Mouse (Mus musculus) intestine, embryonic 15.5 days (tissue): ENCODE measurements around the gene Opa3. TPM values are rescaled to one million over a fixed set of nuclear protein-coding genes. Genes with fewer than 3 reads are reported as not detected.
A peak's percentile ranks its signal among the peaks of the same experiment; 100 is the strongest.

Experiments used
- ATAC-seq: fragments of 200-750 bp; cut with Nextera tagmentation; 2 replicates; pipeline ENCODE4 v1.8.0; 2017; ENCODE audit warnings: moderate TSS enrichment, moderate library complexity
- H3K27ac ChIP-seq: fragments of 300-500 bp; sonication (generic); 2 replicates; pipeline ENCODE4 v1.5.1; 2015; ENCODE audit warnings: mild to moderate bottlenecking, inconsistent platforms
- H3K27me3 ChIP-seq: fragments of 300-500 bp; sonication (generic); replicated peaks from 2 replicates; pipeline ENCODE4 v1.6.1; 2015; ENCODE audit warnings: inconsistent platforms
- H3K36me3 ChIP-seq: fragments of 300-500 bp; sonication (generic); 2 replicates; pipeline ENCODE4 v1.6.1; 2015; ENCODE audit warnings: inconsistent platforms
- H3K4me1 ChIP-seq: fragments of 300-500 bp; sonication (generic); replicated peaks from 2 replicates; pipeline ENCODE4 v1.6.1; 2015; ENCODE audit warnings: inconsistent platforms
- H3K4me2 ChIP-seq: fragments of 300-500 bp; sonication (generic); replicated peaks from 2 replicates; pipeline ENCODE4 v1.6.1; 2015; ENCODE audit warnings: mild to moderate bottlenecking, inconsistent platforms
- H3K4me3 ChIP-seq: fragments of 300-500 bp; sonication (generic); replicated peaks from 2 replicates; pipeline ENCODE4 v1.5.1; 2015; ENCODE audit warnings: inconsistent platforms
- H3K9ac ChIP-seq: fragments of 300-500 bp; sonication (generic); 2 replicates; pipeline ENCODE4 v1.6.1; 2015; ENCODE audit warnings: inconsistent platforms
- H3K9me3 ChIP-seq: fragments of 300-500 bp; sonication (generic); 2 replicates; pipeline ENCODE4 v1.6.1; 2016; ENCODE audit warnings: inconsistent platforms
- WGBS: fragments of 180-500 bp; shearing (Covaris S2); methylation state at CpG from one replicate; pipeline ENCODE4 v1.1.7; 2015; 5-methylcytosine and 5-hydroxymethylcytosine counted together
- polyA plus RNA-seq: library from polyadenylated mRNA; unstranded; fragments of >200 nt; fragmentation: Nextera tagmentation; extraction: Ambion mirVana; gene quantifications from 2 replicates; pipeline ENCODE4 v1.2.1, GENCODE M21; 2015

Opa3 gene
- 36.8 and 39.4 TPM in 2 replicates for polyA plus RNA-seq

DNA sequence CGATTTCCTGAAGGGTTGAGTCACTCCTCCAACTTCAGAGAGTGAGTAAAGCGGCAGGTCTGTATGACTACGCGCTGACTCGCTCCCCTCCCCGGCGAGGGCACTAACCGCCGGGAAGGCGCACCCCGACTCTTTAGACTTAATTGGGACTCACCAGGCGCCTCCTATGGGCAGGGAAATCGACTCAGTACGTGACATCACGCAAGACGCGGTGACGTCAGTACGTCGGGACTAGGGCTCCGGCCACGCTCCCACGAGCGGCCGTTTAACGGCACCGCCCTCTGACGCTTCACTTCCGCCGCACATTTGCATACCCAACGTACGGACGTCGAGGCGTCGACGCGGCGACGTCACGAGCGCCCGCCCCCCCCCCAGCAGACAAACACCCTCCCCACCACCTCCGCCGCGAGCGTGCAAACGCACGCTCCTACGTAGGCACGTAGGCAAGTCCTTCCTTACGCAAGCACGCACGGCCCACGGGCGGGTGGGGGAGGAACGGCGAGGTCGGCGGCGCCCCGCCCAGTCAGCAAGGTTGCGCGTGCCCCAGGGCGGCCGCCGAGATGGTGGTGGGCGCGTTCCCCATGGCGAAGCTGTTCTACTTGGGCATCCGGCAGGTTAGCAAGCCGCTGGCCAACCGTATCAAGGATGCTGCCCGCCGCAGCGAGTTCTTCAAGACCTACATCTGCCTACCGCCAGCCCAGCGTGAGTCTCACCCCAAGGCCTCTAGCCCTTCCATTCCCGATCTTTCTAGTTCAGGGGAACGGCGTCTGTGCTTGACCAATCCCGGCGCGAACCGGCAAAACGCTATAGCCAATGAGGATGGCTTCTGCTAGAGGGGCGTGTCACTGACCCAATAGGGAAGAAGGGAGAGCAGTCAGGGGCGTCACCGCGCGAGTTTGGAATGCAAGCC, at the start of gene Opa3:
TSS of gene Opa3 (plus strand) at position 452 of the 910 bp plus-strand sequence.
- H3K9ac ChIP-seq: peak within 1 kb of the TSS; percentile 78
- peaks cover 30% of the 10 kb centered on the region for H3K4me1 ChIP-seq
- no peaks in the 10 kb centered on the region for H3K27me3 ChIP-seq
- WGBS: under 1% methylated on average over 89 of the region's 91 CpGs
- 0 out of 2 replicates have a peak, but pooled peaks cover 4% of the 10 kb centered on the region for H3K36me3 ChIP-seq
- no peaks in the 10 kb centered on the region for H3K9me3 ChIP-seq
- peak within 1 kb of the TSS; percentile 75 for H3K4me2 ChIP-seq
- H3K27ac ChIP-seq: peak within 1 kb of the TSS; percentile 99
- peak within 1 kb of the TSS; percentile 68 for H3K4me3 ChIP-seq
- ATAC-seq: peak; percentile 94

DNA sequence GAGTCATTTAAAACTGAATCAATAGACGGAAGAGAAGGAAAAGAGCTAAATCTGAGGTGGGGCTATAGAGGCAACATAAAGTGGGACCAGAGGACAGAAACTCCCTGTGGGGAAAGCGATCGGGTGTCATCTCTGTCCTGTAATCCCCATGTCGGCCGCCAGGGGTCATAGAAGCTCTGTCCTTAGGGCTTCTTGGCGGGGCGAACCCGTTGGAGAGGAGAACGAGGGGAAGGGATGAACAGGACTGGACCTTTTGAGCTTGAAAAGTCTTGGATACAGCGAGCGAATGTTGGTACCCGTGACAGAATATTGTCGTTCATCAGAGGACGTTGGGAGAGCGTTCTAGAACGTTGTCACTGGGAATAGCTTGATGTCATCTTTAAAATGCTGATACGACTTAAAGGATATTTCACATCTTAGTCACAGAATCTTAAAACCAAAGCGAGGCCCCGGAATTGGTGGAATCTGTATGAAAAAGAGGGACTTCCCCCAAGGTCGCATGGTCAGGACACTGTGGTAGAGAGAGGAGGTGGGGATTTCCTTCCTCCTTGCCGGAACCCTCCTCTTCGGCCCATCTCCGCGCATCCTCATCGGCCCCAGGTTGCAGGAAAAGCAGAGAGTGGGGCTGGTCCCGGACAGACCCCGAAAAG, 49.6 kb upstream of the Opa3 start:
- 5% methylated on average over 27 of the region's 27 CpGs for WGBS
- ATAC-seq: no peak

DNA sequence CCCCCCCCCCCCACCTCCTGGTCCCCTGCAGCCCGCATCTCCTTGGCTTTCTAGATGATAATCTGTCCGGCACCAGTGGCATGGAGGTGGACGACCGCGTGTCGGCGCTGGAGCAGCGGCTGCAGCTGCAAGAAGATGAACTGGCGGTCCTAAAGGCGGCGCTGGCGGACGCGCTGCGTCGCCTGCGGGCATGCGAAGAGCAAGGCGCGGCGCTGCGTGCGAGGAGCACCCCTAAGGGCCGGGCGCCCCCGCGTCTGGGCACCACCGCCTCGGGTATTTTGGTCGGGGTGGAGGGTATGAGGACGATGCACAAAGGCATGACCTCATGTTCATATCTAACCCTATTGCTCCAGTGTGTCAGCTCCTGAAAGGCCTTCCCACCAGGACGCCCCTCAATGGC, 49.0 kb upstream of the Opa3 start:
- peaks cover 50% of the 10 kb centered on the region for H3K27me3 ChIP-seq

More for the DNA sequence above, 49.6 kb upstream of the Opa3 start:
- Histone ChIP-seq H3K36me3 (no peaks in the 10 kb centered on the region), H3K9me3 (no peaks in the 10 kb centered on the region; the same call in 1 of the 2 replicates), H3K27ac (no peak overlapping the region), H3K9ac (no peak overlapping the region), H3K4me1 (peaks cover 17% of the 10 kb centered on the region), H3K27me3 (peaks cover 53% of the 10 kb centered on the region), H3K4me2 (peak overlapping the region; percentile 56), H3K4me3 (0 out of 2 replicates have a peak overlapping the region, but pooled peaks have one; percentile 12)

DNA sequence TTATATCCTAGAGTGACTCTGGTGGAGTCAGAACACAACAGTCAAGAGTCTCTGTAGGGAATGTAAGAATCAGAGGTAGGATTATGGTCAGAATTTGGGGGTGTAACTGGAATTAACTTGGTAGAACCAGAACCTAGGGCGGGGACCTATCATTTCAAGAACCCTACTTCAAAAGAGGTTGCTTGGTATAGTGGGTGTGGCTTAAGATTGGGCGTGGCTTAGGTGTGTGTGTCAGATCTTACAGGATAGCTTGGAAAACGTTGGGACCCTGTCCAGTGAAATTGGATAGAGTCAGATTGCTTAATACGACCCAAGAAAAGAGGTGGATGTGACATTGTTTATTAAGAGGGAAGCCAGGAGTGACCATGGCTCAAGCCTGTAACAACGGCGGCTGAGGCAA, 48.2 kb upstream of the Opa3 start:
- ATAC-seq: no peak
- H3K27me3 ChIP-seq: peaks cover 50% of the 10 kb centered on the region
- no peak overlapping the region for H3K9ac ChIP-seq
- no peak overlapping the region for H3K27ac ChIP-seq
- H3K36me3 ChIP-seq: no peaks in the 10 kb centered on the region
- no peak overlapping the region for H3K4me2 ChIP-seq
- peaks cover 21% of the 10 kb centered on the region for H3K4me1 ChIP-seq
- H3K4me3 ChIP-seq: no peak overlapping the region
- WGBS: 39% methylated on average over 6 of the region's 6 CpGs
- no peaks in the 10 kb centered on the region; the same call in 1 of the 2 replicates for H3K9me3 ChIP-seq

More for the DNA sequence above, 49.0 kb upstream of the Opa3 start:
- Histone ChIP-seq H3K4me3 (peak overlapping the region; percentile 23; the same call in 1 of the 2 replicates), H3K9me3 (no peaks in the 10 kb centered on the region; the same call in 1 of the 2 replicates), H3K4me1 (peaks cover 17% of the 10 kb centered on the region), H3K9ac (no peak overlapping the region), H3K4me2 (peak overlapping the region; percentile 56), H3K27ac (no peak overlapping the region), H3K36me3 (no peaks in the 10 kb centered on the region)
- WGBS: under 1% methylated on average over 31 of the region's 32 CpGs
- ATAC-seq: peak; percentile 41

DNA sequence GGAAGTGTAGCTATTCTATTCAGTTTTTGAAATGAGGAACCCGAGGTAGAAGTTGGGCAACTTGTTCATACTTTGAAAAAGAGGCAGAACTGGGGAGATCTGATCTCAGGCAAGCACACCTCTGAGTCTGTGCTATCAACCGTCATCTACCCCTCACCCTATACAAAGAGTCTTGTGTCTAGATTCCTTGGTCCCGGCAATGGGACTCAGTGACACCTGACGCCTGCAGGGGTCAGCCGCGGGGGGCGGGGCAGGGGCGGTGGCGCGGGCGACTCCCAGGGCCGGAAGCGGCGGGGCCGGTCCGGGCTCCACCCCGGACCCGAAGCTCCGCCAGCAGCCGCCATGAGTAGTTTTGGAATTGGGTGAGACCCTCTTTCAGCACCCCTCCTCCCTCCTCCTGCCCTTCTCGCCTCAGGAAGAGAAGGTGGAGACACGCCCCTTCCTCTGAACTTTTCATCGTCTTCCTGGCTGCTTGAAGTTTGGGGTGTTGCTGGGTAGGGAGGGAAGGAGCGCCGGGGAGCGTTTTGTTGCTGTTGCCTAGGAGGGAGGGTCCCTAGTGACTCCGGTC, 47.2 kb upstream of the Opa3 start:
- Histone ChIP-seq H3K9ac (peak overlapping the region; percentile 57), H3K4me2 (peak overlapping the region; percentile 88), H3K4me3 (peak overlapping the region; percentile 48), H3K36me3 (no peaks in the 10 kb centered on the region), H3K4me1 (peaks cover 20% of the 10 kb centered on the region), H3K27ac (no peak overlapping the region), H3K27me3 (peaks cover 43% of the 10 kb centered on the region), H3K9me3 (no peaks in the 10 kb centered on the region; the same call in 1 of the 2 replicates)
- ATAC-seq: peak; percentile 65
- under 1% methylated on average over 27 of the region's 27 CpGs for WGBS

DNA sequence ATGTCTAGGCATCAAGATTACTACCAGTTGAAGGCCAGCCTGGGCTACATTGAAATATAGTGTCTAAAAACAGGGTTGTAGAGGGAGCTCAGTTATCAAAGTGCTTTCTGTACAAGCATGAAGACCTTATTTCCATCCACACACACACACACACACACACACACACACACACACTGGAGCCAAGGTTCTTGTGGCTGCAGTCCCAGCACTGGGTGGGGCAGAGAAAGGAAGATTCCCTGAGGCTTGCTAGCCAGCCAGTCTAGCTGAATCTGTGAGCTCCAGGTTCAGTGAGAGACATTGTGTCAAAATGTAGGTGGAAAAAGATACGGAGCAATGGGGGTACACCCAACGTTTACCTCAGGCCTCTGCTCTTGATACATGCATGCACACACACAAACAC, 43.9 kb upstream of the Opa3 start:
- no peak overlapping the region for H3K4me2 ChIP-seq
- peaks cover 13% of the 10 kb centered on the region for H3K4me1 ChIP-seq
- ATAC-seq: no peak
- H3K4me3 ChIP-seq: no peak overlapping the region
- H3K27me3 ChIP-seq: peaks cover 12% of the 10 kb centered on the region
- no peaks in the 10 kb centered on the region for H3K9me3 ChIP-seq
- no peaks in the 10 kb centered on the region for H3K36me3 ChIP-seq
- no peak overlapping the region for H3K9ac ChIP-seq
- 86% methylated on average over 2 of the region's 2 CpGs for WGBS
- H3K27ac ChIP-seq: no peak overlapping the region

DNA sequence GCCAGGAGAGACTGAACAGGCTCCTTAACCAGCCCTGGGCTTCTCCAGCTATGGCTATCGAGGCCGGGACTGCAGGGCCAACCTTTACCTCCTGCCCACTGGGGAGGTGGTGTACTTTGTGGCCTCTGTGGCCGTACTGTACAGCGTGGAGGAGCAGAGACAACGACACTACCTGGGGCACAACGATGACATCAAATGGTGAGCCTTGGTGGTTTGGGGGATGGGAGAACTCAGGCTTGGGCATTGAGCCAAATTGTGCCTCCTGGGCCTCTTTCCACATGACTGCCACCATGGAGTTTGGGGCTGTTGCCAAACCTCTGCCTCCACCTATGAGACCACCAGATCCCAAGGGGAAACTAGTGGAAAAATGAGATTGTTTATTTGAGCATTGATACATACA, 43.4 kb upstream of the Opa3 start:
- Histone ChIP-seq H3K27ac (no peak overlapping the region), H3K4me1 (peaks cover 9% of the 10 kb centered on the region; the same call in 1 of the 2 replicates), H3K36me3 (no peaks in the 10 kb centered on the region), H3K4me2 (no peak overlapping the region), H3K9ac (no peak overlapping the region), H3K9me3 (no peaks in the 10 kb centered on the region), H3K4me3 (no peak overlapping the region), H3K27me3 (peaks cover 7% of the 10 kb centered on the region)
- 88% methylated on average over 6 of the region's 6 CpGs for WGBS
- ATAC-seq: no peak

DNA sequence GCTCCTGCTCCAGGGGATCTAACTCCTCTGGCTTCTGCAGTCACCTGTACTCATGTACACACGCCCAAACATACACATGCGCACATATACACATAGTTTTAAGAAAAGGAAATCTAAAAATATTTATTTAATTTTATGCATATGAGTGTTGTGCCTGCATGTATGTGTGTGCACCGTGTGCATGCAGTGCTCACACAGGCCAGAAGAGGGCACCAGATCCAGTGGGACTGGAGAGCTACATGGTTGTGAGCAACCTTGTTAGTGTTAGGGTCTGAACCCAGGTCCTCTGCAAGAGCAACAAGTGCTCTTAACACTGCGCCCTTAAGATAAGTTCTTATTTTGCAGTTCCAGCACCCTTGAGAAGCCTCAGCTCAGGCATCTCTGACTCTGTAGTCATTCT, 33.5 kb upstream of the Opa3 start:
- WGBS: 96% methylated on average over 4 of the region's 4 CpGs
- no peak overlapping the region for H3K4me2 ChIP-seq
- no peak overlapping the region for H3K27ac ChIP-seq
- no peaks in the 10 kb centered on the region for H3K9me3 ChIP-seq
- peaks cover 13% of the 10 kb centered on the region; the same call in 1 of the 2 replicates for H3K36me3 ChIP-seq
- no peak overlapping the region for H3K9ac ChIP-seq
- no peak overlapping the region for H3K4me3 ChIP-seq
- no peaks in the 10 kb centered on the region for H3K27me3 ChIP-seq
- no peaks in the 10 kb centered on the region for H3K4me1 ChIP-seq
- no peak for ATAC-seq

DNA sequence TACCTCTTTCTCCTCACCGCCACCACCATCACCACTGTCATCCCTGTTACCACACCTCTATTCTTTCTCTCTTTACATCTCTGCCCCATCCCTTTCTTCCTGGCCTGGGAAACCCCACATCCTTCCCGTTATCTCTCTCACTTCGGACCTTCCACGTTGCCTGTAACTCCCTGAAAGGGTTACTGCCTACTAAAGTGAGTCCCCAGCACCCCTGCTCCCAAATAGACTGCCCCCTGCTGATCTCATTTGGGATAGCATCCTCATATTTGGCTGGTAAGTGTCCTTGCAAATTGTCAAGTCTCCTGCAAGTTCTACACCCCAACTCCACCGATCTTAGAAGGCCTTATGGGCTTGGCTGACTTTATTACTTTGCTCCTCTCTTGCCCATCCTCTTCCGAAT, 31.5 kb upstream of the Opa3 start:
- H3K27ac ChIP-seq: no peak overlapping the region
- ATAC-seq: no peak
- no peak overlapping the region for H3K4me2 ChIP-seq
- WGBS: 57% methylated on average over 6 of the region's 6 CpGs
- H3K4me3 ChIP-seq: no peak overlapping the region
- H3K9ac ChIP-seq: no peak overlapping the region
- no peaks in the 10 kb centered on the region for H3K4me1 ChIP-seq
- no peaks in the 10 kb centered on the region for H3K27me3 ChIP-seq
- no peaks in the 10 kb centered on the region for H3K9me3 ChIP-seq
- H3K36me3 ChIP-seq: peaks cover 13% of the 10 kb centered on the region; the same call in 1 of the 2 replicates

DNA sequence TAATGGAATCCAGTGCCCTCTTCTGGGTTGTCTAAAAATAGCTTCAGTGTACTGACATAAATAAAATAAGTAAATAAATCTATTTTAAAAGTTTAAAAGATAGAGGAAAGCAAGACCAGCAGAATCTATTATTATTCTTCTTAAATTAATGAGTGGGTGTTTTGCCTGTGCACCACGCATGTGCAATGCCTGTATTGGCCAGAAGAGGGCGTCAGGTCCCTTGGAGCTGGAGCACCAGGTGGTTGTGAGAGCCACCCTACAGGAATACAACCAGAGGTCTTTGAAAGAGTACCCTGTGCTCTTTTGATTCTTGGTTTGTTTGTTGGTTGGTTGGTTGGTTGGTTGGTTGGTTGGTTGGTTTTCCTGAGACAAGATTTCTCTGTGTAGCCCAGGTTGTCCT, 30.1 kb upstream of the Opa3 start:
- Histone ChIP-seq H3K4me2 (no peak overlapping the region), H3K4me1 (no peaks in the 10 kb centered on the region), H3K4me3 (no peak overlapping the region), H3K36me3 (peaks cover 13% of the 10 kb centered on the region; the same call in 1 of the 2 replicates), H3K9ac (no peak overlapping the region), H3K27me3 (no peaks in the 10 kb centered on the region), H3K27ac (no peak overlapping the region), H3K9me3 (no peaks in the 10 kb centered on the region)
- ATAC-seq: no peak
- 39% methylated on average over 2 of the region's 2 CpGs for WGBS

DNA sequence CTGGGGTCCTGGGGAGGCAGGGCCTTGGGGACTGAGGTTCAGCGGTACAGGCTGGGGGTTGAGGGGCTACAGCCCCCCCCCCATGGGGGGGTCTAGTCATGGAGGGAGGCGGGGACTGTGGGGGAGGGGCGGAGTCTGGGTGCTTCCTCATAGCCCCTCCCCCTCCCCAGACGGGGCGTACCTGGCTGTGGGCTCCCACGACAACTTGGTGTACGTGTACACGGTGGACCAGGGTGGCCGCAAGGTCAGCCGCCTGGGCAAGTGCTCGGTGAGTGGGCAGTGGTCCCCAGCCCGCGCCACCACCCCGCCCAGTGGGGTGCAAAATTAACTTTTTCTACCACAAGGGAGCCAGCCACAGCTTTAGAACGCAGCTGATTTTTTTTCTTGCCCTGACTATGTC, 26.5 kb upstream of the Opa3 start:
- Histone ChIP-seq H3K27me3 (no peaks in the 10 kb centered on the region), H3K9me3 (no peaks in the 10 kb centered on the region), H3K4me3 (no peak overlapping the region), H3K27ac (no peak overlapping the region), H3K36me3 (peaks cover 6% of the 10 kb centered on the region), H3K9ac (no peak overlapping the region), H3K4me2 (no peak overlapping the region), H3K4me1 (no peaks in the 10 kb centered on the region)
- 75% methylated on average over 15 of the region's 15 CpGs for WGBS
- peak; percentile 66 for ATAC-seq
